Mouse (Mus musculus) mature B cell (primary cell): ENCODE data around the gene Slc35e3.
"Not testable (repeated sequence)": the region's sequence is repeated elsewhere in the genome, so short reads cannot be mapped to it uniquely, and the experiment has no call there.

ENCODE experiments used
- in situ Hi-C: fragments of 300-500 bp; cut with MboI; formaldehyde crosslinking; loops from 2 replicates; pipeline ENCODE4 v1.14.3; 2019

Gene Slc35e3

DNA sequence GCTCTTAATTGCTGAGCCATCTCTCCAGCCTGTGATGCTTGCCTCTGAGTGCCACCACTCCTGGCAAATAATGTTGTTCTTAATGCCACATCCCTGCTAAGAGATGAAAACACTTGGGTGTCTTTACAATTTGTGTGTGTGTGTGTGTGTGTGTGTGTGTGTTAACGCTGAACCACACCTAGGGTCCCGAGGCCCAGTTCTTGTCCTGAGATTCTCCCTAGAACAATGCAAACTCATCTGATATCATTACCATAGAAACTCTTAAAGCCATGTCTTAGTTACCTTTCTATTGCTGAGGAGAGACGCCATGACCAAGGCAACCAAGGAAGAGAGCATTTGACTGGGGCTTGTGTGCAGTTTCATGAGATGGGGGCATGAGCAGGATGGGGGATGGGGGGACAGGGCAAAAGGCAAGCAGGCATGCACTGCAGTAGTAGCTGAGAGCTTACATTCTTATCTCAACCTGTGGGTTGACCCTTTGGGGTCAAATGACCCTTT lies 32.1 kb downstream of the Slc35e3 start:
- in situ Hi-C loops = no loop called here

DNA sequence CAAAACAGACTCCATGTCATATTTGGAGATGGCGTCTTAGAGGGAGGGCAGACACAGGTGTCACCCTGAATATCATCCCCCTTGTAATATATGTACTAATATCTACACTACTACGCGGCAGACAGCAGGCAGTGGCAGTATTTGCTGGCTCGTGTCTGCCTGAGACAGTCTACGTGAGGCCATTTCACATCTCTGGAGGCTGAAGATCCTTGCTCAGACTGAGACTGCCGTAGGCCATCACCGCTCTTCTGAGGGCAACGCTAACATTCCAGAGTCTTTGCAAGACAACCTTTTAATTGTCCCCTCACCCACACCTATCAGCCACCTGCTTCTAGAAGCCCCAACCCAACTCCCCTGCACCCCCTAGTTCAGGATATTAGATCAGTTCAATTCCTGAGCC lies 32.7 kb downstream of the Slc35e3 start:
- in situ Hi-C loops = no loop called here

DNA sequence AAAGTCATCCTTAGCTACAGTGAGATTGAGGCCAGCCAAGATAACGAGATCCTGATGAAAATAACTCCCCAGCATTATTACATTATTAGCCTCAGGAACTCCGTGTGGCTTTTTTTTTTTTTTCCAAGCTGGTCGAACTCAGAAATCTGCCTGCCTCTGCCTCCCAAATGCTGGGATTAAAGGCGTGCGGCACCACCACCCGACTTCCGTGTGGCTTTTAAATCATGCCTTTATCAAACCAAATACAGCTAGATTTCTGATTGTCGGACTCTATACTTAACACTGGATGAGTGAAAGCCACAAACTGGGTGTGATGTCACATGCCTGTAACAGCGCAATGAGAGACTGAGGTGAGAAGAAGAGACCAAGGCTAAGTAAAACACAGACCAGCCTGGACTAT lies 33.3 kb downstream of the Slc35e3 start:
- in situ Hi-C loops = no loop called here

DNA sequence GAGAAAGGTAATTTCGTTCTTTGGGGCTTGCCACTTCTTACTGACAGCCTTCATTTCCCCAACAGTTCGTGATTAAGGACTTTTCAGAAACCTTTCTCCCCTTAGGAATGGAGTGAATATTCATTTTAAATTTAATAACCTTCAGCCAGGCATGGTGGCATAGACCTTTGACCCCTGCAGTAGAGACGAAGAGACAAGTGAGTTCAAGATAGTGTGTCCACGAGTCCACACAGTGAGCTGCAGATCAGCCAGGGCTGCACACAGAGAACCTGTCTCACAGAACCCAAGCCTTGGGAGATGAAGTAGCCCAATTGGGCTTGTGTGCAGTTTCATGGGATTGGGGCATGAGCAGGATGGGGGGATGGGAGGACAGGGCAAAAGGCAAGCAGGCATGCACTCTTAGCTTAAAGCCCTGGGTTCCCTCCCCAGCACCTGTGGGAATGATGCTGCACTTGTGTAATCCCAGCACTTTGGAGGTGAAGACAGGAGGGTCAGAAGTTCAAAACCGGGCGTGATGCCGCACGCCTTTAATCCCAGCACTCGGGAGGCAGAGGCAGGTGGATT lies 33.9 kb downstream of the Slc35e3 start:
- in situ Hi-C loops = no loop called here

DNA sequence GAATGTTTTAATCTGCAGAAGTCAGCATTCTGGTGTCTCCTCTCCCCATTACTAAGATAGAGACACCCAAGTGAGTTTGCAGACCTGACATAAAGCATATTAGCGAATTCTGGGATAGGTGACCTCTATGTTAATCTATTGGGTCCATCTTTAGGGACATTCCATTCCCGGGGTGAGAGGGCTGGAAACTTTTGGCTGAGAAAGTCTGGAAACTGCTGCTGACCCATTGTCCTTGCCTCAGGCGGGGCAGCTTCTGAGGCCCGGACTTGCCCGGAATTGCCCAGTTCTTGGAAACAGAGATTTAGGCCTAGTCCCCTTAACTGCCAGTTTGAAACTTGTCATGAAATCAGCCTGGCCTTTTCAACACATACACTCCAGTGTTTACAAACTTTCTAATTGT lies 34.8 kb downstream of the Slc35e3 start:
- in situ Hi-C loops = no loop called here

DNA sequence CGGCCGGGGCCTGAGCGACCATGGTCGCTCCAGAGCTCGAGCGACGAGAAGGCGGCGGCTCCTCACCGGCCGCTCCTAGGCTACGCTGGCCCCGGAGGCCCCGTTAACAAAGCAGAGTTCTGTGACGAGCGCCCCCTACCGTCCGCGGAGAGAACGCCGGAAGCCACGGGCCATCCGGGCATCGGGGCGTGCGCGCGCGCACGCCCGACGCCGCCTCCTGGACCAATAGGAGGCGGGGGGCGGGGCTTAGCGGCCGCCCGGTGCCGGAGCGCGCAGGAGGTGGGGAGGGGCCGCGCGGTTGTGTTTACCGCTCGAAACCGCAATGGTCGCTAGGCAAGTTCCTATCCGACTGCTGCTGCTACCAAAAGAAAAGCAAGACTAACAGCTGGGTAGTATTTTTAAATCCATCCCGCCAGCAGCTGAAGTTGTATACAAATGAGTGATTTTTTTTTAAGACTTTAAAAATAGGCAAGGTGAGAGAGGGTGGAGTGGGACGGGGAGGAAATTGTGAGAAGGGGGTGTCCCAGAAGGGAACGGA lies 35.5 kb downstream of the Slc35e3 start, which contains the start of gene Mdm2:
Gene Mdm2 (minus strand): TSS at position 155 of the 538 bp plus-strand sequence.
- in situ Hi-C loops = no loop called here

DNA sequence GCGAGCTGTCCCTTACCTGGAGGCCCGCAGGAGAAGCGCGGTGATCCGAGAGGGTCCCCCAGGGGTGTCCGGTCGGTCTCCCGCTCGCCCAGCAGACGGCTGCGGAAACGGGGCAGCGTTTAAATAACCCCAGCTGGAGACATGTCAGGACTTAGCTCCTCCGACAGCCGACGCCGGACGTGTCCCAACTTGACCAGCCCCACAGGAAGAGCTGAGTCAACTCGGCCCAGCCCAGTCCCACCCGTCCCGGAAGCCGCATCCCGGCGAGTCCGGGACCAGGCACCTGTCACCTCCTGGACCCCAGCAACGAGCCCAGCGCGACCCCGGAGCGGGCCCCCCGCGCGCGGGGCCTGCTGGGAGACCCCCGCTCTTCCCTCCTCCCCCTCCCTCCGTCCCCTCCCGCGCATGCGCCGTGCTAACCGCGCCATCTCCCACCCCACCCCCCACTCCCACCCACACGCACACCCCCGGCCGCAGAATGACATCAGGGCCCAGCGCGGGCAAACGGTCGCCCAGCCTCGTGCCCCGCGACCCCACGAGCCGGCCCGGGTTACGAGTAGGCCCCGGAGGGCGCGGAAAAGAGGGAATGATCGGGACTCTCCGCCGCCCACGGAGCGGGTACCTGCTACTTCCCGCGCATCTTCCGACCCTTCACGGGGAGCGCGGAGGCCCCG lies 36.1 kb downstream of the Slc35e3 start:
- in situ Hi-C loops = no loop called here

DNA sequence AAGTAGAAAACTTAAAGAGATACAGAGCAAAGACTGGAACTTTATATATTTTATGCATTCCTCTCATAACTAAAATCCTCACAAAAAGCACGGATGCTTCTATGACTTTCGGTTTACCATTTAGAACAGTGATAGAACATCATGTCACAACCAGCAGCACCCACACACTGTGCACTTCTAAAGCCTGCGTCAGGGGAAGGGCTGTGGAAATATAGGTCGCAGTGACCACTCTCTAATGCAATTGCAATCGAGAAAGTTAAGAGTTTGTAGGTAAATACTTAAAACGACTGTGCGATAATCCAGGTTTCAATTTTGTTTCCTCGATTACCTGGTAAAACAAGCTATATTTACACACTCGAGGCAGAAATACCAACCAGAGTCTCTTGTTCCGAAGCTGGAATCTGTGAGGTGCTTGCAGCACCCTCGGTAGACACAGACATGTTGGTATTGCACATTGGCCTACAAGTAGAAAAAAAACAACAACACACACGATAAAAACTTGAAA lies 36.8 kb downstream of the Slc35e3 start:
- in situ Hi-C loops = no loop called here

DNA sequence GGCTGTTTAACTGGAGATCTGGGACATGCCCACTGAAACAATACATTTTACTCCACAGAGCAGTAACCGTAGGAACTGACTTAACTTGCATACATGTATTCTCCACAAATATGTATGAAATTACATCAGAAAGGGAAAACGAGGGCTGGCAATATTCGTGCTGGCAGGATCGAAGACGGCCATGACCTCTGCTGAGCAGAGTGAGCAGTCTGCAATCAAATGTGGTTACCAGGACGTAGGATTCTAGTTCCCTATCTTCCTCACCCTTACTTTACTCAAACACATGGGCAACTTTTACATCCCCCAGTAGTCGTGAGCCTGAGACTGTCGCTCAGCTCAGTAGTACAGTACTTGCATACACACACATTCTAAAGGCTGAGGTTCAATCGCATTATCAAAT lies 37.3 kb downstream of the Slc35e3 start:
- in situ Hi-C loops = no loop called here

DNA sequence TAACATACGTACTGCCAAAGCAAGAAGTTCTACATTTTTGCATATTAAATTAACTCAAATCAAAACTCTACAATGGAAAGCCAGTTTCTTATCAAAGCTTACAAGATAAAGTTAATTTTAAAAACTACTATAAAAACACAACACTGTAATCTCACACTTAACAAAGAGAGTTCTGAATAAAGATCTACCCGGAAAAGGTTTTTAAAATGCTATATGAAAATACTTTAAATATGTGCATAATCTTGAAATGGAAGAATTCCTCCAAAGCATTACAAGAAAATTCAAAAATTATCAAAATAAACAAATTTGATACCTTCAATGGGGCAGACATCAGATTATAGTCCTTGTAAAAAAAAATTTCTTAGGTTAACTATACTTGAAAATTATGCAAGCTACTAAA lies 37.8 kb downstream of the Slc35e3 start:
- in situ Hi-C loops = no loop called here

DNA sequence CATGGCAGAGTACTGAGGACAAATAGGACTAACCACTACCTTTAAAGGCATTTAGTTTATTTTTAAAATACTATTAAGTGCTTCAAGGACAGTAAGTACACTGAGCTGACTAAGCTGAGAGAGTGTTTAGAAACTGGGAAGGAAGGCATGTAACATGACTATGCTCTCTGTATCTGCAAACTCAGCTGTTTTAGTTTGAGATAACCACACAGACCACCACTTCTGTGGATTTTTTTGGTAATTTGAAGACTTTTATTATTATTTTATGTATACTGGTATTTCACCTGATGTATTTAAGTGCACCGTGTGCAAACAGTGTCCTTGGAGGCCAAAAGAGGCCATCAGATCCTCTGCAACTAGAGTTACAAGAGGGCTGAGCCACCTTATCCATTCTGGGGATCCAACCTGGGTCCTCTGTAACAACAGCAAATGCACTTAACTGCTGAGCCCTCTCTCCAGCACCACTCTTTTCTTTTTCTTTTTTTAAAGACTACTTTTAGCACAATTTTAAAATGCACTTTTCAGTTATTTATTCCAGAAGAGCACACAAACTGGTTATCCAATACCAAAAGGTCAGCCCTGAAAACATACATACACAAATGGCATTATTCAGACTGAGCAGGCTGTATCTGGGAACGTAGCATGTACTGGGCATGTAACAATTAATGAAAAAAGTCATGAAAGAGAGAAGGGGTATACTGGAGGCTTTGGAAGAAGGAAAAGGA lies 38.9 kb downstream of the Slc35e3 start:
- in situ Hi-C loops = no loop called here

DNA sequence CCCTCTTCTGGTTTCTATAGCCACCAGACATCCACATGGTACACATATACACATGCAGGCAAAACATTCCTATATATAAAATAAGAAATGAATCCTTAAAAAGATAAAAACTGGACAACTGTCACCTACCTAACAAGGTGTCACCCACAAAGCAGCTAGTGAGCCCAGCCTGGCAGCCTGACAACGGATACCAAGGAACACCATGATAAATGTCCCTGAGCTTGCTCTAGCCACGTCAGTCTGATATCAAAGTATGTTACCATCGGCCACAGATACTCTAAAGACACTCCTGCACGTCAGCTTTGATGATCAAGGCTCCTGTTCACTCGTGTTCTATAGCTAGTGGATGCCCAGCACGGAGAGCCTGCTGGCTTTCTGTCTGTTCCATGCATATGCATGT lies 39.7 kb downstream of the Slc35e3 start:
- in situ Hi-C loops = no loop called here

DNA sequence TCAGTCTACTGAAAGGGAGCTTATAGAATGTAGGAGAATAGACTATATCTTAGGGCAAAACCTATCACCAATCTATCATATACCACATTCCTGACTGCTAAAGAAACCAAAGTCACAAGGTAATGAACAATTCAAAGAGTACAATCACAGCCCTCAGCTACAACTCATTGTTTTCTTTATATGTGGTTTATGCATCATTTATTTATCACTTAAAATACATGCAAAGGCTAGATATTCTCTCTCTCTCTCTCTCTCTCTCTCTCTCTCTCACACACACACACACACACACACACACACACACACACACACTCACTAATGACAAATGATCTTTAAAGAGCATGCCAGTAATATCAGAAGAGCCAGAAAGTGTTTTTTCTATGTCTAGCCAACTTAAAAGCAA lies 40.4 kb downstream of the Slc35e3 start:
- in situ Hi-C loops = no loop called here

DNA sequence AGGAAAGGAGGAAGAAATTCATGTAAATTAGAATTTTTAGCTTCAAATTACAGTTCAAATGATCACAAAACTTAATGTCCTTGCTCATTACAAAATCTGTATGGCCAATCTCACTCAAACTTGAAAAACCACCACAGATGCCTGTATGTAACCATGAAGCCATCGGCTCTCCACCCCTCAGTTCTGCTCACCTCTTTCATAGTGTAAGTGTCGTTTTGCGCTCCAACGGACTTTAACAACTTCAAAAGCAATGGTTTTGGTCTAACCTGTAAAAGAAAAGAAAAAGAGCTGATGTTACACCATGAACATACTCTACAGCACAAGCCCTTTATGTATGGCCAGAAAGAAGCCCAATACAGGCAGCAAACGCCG lies 41.2 kb downstream of the Slc35e3 start:
- in situ Hi-C loops = no loop called here

DNA sequence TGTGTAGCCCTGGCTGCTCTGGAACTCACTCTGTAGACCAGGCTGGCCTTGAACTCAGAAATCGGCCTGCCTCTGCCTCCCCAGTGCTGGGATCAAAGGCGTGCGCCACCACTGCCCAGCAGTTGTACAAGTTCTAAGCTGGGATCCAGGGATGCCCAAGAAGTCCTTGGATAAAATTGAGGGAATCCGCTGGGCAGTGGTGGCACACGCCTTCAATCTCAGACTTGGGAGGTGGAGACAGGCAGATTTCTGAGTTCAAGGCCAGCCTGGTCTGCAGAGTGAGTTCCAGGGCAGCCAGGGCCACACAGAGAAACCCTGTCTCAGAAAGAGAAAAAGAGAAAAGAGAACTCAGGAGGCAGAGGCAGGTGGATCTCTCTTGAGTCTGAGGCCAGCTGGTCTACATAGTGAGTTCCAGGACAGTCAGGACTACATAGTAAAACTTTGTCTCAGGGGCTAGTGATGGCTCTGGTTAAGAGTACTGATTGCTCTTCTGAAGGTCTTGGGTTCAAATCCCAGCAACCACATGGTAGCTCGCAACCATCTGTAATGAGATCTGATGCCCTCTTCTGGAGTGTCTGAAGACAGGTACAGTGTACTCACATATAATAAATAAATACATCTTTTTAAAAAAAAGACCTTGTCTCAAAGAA lies 41.7 kb downstream of the Slc35e3 start:
- in situ Hi-C loops = not testable (repeated sequence)

DNA sequence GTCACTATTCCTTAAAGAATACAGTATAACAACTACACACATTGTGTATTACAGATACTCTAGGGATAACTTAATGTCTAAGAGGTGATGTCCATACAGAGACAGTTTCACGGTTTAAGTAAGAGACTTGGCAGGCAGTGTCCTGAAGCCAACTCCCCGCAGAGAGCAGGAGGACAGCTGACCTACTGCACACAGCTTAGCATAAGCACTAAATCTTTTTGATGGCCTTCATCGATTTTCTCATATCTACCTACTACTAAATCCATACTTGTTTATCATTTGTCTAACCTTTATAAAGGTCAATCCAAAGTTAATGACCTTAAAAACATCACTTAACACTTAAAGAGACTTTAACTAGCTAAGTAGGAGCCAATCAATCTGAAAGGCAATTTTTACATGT lies 42.7 kb downstream of the Slc35e3 start:
- in situ Hi-C loops = no loop called here

DNA sequence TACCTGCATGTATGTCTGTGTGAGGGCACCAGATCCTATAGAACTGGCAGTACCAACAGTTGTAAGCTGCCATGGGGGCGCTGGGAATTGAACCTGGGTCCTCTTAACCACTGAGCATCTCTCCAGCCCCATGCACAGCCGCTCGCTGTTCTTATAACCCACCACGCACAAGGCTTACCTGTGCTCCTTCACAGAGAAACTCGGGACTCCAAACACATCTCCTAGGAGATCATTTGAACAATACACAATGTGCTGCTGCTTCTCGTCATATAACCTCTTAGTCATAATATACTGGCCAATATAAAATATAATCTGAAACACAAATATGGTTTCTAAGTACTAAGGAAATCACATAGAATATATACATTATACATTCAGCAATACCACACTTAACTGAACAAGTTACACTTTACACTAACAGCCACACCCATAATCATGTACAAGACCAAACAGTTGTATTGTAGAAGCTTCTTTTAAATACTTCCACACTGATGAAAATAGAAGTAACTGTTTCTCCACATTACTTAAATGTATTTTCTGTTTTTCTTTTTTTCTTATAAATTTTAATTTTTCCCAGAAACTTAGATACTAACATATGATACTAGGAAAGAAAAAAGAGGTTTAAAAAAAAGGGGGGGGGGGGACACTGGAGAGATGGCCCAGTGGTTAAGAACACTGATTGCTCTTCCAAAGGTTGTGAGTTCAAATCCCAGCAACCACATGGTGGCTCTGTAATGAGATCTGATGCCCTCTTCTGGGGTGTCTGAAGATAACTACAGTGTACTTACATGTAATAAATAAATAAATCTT lies 43.9 kb downstream of the Slc35e3 start:
- in situ Hi-C loops = no loop called here

DNA sequence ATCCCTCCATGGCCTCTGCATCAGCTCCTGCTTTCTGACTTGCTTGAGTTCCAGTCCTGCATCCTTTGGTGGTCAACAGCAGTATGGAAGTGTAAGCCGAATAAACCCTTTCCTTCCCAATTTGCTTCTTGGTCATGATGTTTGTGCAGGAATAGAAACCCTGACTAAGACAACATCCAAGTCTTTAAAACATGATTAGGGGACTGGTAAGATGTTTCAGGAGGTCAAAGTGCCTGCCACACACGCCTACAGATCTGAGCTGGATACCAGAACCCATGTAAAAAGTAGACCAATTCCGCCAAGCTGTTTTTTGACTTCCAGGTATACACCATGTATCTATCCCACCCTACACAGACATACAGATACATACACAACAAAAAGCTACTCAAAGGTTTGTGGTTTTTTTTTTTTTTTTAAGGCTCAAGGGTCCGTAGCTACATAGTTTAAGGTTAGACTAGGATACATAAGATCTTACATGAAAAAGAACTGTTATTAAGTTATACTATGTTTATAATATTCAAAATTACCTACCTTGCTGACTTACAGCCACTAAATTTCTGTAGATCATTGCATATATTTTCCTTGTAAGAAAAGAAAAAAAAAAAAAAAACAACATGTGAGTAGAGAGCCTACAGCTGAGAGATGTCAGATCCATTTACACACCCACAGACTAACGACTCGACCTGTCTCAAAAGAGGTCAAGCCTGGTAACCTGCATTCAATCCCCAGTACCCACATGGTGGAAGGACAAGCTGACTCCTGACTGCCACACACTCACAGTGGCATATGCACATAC lies 44.9 kb downstream of the Slc35e3 start:
- in situ Hi-C loops = no loop called here

DNA sequence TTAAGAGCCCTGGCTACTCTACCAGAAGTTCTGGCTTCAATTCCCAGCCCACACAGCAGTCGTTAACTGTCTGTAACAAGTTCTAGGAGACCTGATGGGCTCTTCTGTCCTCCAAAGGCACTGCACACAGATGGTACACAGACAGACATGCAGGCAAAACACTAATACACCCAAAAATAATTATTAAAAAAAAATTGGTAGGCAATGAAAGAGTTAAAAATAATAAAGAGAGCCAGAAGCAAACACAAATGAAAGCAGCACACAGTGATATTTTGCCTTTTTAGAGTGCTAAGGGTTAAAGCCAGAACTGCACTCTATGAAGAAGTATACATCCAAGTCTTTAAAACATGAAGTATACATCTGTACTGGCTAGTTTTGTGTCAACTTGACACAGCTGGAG lies 45.7 kb downstream of the Slc35e3 start:
- in situ Hi-C loops = no loop called here

DNA sequence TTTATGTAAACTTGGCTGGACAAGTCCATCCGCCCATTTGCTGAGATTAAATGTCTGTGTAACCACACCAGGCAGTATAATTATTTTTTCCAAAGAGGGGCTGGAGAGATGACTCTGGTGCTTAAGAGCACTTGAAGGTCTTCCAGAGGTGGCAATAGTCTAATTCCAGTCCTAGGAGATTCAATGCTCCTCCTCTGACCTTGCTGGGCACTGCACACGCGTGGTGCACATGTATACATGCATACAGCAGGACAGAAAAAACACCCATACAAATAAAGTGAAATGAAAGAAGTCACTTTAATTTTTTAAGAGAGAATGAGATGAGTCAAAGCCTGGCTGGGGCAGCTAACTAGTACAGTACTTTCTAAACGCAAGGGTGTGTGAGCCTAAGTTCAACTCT lies 46.3 kb downstream of the Slc35e3 start:
- in situ Hi-C loops = no loop called here
